Mouse (Mus musculus): ENCODE data around the gene Gm43552. TPM values are rescaled to one million over a fixed set of nuclear protein-coding genes. Genes with fewer than 3 reads are reported as not detected.
"Not testable (repeated sequence)": the region's sequence is repeated elsewhere in the genome, so short reads cannot be mapped to it uniquely, and the experiment has no call there.

The Gm43552 gene
- 1 to 10 TPM in 1 of 2 experiments, not detected in 1; 1.8 TPM for total RNA-seq (2021)

GRCm38 (mm10) chr5:65492716-65493531 lies at the start of gene Gm43552:
TSS of gene Gm43552 (minus strand) at chr5:65492833.
- DNase-seq (ENCODE audit: extremely low spot score in 1 of 2, low spot score in 1 of 2): peak; percentile 85 to 90

GRCm38 (mm10) chr5:65541889-65542288 lies 49.3 kb upstream of the Gm43552 start:
- DNase-seq (ENCODE audit: extremely low spot score in 1 of 2, low spot score in 1 of 2): no peak

- DNase-seq (ENCODE audit: extremely low spot score in 1 of 2, low spot score in 1 of 2): no peak
These were observed 47.2 kb upstream of the Gm43552 start for GRCm38 (mm10) chr5:65539786-65540185.

GRCm38 (mm10) chr5:65538829-65539228 lies 46.2 kb upstream of the Gm43552 start:
- no peak for DNase-seq (ENCODE audit: extremely low spot score in 1 of 2, low spot score in 1 of 2)

GRCm38 (mm10) chr5:65538121-65538520 lies 45.5 kb upstream of the Gm43552 start:
- no peak for DNase-seq (ENCODE audit: extremely low spot score in 1 of 2, low spot score in 1 of 2)

GRCm38 (mm10) chr5:65537420-65538071 lies 44.9 kb upstream of the Gm43552 start:
- DNase-seq (ENCODE audit: extremely low spot score in 1 of 2, low spot score in 1 of 2): peak; percentile 15 to 25

GRCm38 (mm10) chr5:65536751-65537419 lies 44.3 kb upstream of the Gm43552 start, which contains the start of the genes Smim14 and Ube2k:
TSS of gene Smim14 (minus strand) at chr5:65537184.
TSS of gene Ube2k (plus strand) at chr5:65537233.
- peak; percentile 89 to 93 for DNase-seq (ENCODE audit: extremely low spot score in 1 of 2, low spot score in 1 of 2)

GRCm38 (mm10) chr5:65536068-65536465 lies 43.4 kb upstream of the Gm43552 start:
- DNase-seq (ENCODE audit: extremely low spot score in 1 of 2, low spot score in 1 of 2): not testable (repeated sequence)

GRCm38 (mm10) chr5:65535457-65536067 lies 42.9 kb upstream of the Gm43552 start:
- no peak for DNase-seq (ENCODE audit: extremely low spot score in 1 of 2, low spot score in 1 of 2)

GRCm38 (mm10) chr5:65534496-65534895 lies 41.9 kb upstream of the Gm43552 start:
- DNase-seq (ENCODE audit: extremely low spot score in 1 of 2, low spot score in 1 of 2): no peak

GRCm38 (mm10) chr5:65531283-65531682 lies 38.6 kb upstream of the Gm43552 start:
- DNase-seq (ENCODE audit: extremely low spot score in 1 of 2, low spot score in 1 of 2): no peak

- no peak for DNase-seq (ENCODE audit: extremely low spot score in 1 of 2, low spot score in 1 of 2)
These were observed 33.2 kb upstream of the Gm43552 start for GRCm38 (mm10) chr5:65525674-65526443.

GRCm38 (mm10) chr5:65524831-65525230 lies 32.2 kb upstream of the Gm43552 start:
- DNase-seq (ENCODE audit: extremely low spot score in 1 of 2, low spot score in 1 of 2): no peak

- no peak for DNase-seq (ENCODE audit: extremely low spot score in 1 of 2, low spot score in 1 of 2)
These were observed 29.2 kb upstream of the Gm43552 start for GRCm38 (mm10) chr5:65521803-65522202.

- DNase-seq (ENCODE audit: extremely low spot score in 1 of 2, low spot score in 1 of 2): no peak
These were observed 22.1 kb upstream of the Gm43552 start for GRCm38 (mm10) chr5:65514635-65515278.

GRCm38 (mm10) chr5:65513506-65513905 lies 20.9 kb upstream of the Gm43552 start:
- no peak for DNase-seq (ENCODE audit: extremely low spot score in 1 of 2, low spot score in 1 of 2)

- no peak for DNase-seq (ENCODE audit: extremely low spot score in 1 of 2, low spot score in 1 of 2)
These were observed 15.8 kb upstream of the Gm43552 start for GRCm38 (mm10) chr5:65508395-65508794.

GRCm38 (mm10) chr5:65505786-65506185 lies 13.2 kb upstream of the Gm43552 start:
- DNase-seq (ENCODE audit: extremely low spot score in 1 of 2, low spot score in 1 of 2): no peak

- no peak for DNase-seq (ENCODE audit: extremely low spot score in 1 of 2, low spot score in 1 of 2)
These were observed 8.8 kb upstream of the Gm43552 start for GRCm38 (mm10) chr5:65501407-65501806.

All from layer of hippocampus, postnatal 25 days (tissue).